Mouse (Mus musculus) thymus, postnatal 36 days (tissue): ENCODE results near the gene Yes1.
"Not testable (repeated sequence)": the region's sequence is repeated elsewhere in the genome, so short reads cannot be mapped to it uniquely, and the experiment has no call there.

Experiments used
- DNase-seq, 2 experiments: peaks; one replicate each; pipeline ENCODE4 v3.0.0; 2022; ENCODE audit warnings: mixed read lengths in 2 of 2

The Yes1 gene

DNA sequence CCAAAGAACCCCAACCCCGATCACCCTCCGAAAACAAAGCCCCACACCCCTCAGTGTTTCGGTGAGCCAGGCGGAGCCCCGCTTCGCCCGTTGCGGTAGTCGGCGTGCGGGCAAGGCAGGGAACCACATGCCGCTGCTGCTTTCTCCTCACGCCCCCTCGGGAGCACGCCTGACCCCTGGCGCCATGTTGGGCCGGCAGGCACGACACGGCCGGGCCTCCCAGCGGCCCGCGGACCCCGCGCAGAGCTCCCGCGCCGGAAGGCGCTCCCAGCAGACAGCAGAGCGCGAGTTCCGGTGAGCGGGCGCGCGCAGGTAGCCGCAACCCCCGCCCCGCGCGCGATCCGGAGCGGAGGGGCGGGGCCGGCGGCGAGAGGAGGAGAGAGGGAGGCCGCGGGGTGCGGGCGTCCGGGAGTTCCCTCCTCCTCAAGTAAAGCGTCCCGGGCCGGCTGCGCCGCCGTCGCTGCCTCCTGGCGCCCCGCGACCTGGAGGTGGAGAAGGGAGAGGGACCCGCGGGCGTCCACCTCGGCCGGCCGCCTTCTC, at the start of gene Yes1:
Yes1 (plus strand) TSS at position 371 of the 540 bp plus-strand sequence.
- DNase-seq = peak; percentile 75 to 82

DNA sequence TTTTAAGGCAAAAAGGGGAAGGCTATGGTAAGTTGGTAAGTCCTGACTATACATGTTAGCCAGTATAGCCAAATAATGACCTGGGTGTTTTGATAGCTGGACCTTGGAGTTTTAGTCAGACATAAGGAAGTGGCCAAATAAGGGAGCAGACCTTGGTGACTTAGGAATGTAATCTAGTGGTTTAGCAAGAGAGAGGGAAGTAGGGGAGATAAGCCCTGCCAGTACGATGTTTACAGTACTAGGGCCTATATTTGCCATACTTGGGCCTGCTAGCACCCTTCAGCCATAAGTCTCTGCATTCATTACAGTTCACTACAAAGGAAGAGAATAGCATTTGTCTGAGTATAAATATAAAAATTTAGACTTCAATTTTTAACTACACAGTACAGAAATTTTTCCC, 46.3 kb upstream of the Yes1 start:
- DNase-seq = no peak

DNA sequence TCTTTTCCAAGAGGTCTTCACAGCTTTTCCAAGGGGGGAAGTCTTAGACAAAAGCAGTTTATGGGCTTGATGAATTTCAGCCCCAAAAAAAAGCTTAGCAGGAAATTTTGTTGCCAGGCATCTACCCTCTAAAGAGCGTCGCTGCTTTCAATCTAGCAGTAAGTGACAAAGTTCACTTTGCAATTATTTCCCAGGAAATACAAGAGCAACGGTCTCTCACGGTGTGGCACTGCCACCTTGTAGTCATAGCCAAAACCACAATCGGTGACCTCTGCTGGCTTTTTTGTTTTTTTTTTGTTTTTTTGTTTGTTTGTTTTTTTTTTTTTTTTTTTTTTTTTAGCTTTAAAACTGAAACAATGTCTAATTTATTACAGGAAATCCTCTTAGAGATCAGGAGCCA, 39.2 kb upstream of the Yes1 start:
- DNase-seq = no peak

GRCm38 (mm10) chr5:32588136-32588535, 22.8 kb upstream of the Yes1 start:
- DNase-seq = peak; percentile 7 to 19

DNA sequence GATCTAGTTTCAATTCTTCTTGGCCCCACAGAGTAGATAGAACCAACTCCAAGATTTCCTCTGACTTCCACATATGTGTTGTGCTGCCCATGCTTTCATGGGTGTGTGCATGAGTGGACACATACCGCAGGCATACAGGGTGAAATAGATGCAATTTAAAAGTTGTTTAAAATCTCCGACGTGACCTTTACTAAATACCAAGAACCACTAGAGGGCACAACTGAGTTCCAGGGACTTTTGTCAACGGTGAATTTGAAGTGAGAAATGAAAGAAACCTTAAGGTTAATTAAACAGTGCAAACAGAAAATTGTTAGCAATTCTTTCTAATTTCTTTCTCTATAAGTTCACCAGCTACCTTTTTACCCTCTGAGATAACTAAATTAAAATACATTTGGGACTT, 17.2 kb upstream of the Yes1 start:
- DNase-seq = no peak

- no peak for DNase-seq
Observed at GRCm38 (mm10) chr5:32594358-32594757, 16.6 kb upstream of the Yes1 start.

DNA sequence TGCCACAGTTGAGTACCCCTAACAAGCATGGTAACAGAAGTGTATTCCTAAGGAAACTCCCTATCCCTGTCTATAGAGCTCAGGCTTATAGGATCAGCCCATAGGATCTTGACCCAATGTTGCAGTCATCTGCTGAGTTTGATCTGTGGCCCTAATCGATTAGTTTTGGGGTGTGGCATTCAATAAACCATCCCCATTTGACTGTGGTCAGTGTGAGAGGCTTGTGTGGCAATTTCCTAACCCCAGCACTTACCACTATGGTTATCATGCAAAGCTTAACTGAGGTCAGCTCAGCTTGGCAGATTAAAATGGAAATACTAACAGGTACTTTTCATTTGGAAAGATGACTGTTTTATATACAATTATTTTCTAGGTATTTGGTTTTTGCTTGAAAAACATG, 5.1 kb upstream of the Yes1 start:
- no peak for DNase-seq

- no peak for DNase-seq
Observed at GRCm38 (mm10) chr5:32607776-32608355, 3.1 kb upstream of the Yes1 start.

DNA sequence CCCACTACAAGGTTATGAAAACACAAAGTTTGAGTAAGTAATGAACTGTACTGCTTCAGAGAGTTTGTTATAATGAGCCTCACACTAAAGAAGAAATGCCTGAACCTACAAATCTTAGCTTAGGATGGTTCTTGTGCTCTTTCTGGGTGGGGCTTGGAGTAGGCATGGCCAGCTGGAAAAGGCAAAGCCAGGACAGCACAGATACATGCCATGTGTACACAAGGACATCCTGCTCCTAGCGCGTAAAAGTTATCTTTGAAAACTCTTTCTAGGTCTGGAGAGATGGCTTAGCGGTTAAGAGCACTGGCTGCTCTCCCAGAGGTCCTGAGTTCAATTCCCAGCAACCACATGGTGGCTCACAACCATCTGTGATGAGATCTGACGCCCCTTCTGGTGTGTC, 2.5 kb upstream of the Yes1 start:
- DNase-seq = no peak

- DNase-seq = no peak
Observed at GRCm38 (mm10) chr5:32610064-32610800, 739 bp upstream of the Yes1 start.

DNA sequence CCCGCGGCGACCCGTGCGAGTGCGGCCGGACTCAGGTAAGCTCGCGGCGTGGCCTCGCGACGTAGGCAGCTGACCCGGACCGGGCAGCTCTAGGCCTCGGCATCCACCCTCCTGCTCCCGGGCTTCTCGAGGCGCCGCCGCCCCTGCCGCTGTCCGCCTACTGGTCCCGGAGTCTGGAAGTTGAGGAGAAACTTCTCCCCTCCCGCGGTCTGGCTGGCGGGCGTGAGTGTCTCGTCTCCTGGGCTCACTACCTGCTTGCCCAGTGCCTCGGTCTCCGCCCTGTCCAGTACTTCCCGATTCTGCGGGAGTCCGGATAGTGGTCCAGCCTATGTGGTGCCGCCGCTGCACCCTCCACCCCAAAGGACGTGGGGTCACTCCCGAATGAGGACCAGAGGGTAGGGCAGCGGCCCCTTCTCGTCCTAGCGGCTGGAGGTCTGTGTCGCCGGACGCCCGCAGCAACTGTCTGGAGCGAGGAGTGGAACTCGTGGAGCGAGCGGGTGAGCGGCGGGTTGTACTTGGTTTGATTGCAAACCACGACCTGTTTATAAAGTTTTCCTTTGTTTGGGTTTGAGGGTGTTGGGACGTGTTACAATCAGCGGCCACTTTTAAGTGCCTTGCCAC, 480 bp downstream of the Yes1 start:
- peak in 1 of 2 experiments; percentile 21 for DNase-seq

DNA sequence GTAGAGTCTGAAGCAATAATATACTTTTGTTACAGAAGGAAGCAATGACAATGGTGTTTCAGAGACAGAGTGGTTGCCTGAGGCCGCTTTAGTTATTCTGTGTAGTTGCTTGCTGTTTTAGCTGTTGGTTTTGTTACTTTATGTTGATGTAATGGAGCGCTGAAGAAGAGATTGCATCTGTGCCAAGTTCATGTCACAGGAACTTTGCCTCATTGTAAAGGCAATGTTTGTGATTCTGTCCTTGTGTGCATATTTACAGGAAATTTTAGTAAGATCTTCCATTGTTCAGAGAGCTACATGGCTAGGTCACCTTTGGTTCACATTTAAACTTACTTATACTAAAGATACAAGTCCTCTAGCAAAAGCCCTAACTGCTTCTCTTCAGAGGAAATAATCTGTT, 3.3 kb downstream of the Yes1 start:
- no peak for DNase-seq

- DNase-seq = no peak
Observed at GRCm38 (mm10) chr5:32614691-32615090, 3.7 kb downstream of the Yes1 start.

DNA sequence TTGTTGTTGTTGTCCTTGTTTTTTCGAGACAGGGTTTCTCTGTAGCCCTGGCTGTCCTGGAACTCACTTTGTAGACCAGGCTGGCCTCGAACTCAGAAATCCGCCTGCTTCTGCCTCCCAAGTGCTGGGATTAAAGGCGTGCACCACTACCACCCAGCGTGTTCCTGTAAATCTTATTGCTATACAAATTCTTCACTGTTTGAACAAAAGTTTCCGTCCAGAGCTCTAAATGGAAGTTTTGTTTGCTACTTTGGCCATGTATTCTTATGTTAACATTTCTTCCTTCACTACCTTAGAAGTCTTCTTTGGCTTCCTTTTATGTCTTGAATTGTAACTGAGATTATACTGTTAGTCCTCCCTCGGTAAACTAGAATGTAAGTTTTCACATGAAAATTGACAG, 5.5 kb downstream of the Yes1 start:
- DNase-seq = not testable (repeated sequence)

DNA sequence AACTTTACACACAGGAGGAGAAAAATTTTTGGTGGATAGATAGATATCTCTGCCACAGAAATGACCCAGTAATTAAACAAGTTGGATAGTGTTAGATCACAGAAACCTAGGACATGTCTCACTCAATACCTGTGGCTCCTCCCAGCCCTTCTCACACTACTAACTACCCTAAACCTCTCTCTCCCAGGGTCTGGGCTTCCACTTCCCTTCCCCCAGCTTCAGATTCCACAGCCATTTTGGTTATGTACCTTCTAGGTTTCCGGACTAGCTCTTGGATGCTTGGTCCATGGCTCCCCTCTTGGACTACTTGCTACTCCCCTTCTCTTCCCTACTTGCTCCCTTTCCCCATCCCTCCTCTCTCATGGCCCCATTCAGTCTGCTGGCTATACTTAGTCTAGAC, 6.9 kb downstream of the Yes1 start:
- DNase-seq = no peak

- no peak for DNase-seq
Observed at GRCm38 (mm10) chr5:32623649-32624048, 12.7 kb downstream of the Yes1 start.

- no peak for DNase-seq
Observed at GRCm38 (mm10) chr5:32624777-32625176, 13.8 kb downstream of the Yes1 start.

- no peak for DNase-seq
Observed at GRCm38 (mm10) chr5:32633185-32633584, 22.2 kb downstream of the Yes1 start.

- DNase-seq = no peak
Observed at GRCm38 (mm10) chr5:32657386-32657785, 46.4 kb downstream of the Yes1 start.

- no peak for DNase-seq
Observed at GRCm38 (mm10) chr5:32682475-32682874, 71.5 kb downstream of the Yes1 start.

DNA sequence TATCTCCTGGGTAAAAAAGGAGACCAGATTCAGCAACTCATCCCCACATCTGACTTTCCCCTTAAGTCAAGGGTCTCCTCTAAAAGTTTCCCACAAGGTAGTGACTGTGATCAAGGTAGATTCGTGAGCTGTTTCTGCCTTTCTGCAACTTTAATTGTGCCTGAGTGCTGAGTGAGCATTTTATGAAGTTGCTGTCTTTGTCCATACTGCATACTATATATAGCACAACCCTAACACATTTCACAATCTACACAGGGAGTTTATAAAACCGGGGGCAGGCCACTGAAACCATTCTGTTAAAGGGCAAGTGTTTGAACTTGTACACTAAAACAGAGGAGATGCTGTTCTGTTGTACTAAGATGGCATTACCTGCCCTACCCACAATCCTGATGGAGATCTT, 82.4 kb downstream of the Yes1 start:
- DNase-seq = no peak

DNA sequence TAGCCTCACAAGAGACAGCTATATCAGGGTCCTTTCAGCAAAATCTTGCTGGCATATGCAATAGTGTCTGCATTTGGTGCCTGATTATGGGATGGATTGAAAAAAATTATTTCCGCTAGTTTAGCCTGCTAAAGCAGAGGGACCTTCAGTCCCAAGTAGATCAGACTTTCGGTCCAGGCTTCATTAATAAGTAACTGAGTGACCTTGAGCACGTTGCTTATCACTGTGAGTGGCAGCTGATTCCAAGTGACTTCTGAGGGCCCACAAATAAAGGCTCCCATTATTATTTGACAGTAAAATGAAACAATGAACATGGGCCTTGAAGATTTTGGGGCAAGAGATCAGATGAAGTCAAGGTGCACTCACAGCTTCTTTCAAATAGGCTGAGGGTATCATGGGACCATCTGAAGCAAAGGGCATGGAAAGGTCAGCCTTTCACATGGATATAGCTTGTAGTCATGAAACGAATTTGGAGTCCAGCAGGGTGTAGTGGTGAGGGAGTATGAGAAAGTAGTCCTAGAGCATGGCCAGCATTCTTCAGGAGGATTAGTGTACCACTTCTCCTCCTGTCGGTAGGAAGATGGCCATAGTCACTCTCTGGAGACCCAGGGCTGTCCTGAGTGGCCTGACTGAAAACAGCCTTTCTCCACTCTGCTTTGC, 86.4 kb downstream of the Yes1 start:
- DNase-seq = no peak

DNA sequence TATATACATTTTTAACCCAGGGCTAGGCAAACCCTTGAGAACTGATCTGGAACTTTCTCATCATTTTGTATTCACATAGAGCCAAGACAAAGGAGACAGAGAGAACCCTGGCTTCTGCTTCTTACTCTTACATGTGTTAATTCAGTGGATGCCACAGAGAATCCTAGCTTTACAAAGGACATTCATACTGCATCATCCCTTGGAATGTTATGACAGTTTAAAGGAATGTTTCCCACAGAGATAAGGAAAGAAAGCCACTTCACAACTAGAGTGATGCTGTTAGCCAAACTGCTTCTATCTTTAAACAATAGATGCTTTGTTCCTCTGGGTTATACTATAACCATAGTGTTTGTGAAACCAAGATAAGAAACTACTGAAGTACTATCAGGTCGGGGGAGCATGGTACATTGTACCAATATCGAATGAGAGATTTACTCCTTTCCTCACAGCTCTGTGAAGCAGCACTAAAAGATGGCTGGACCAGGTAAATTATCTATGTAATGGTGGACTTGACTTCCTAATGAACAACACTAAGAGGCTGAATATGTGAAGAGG, 95.3 kb downstream of the Yes1 start:
- no peak for DNase-seq
